Mouse (Mus musculus): Measurements from ENCODE around the gene St3gal6.
"Not testable (repeated sequence)": the region's sequence is repeated elsewhere in the genome, so short reads cannot be mapped to it uniquely, and the experiment has no call there.

St3gal6 gene

DNA sequence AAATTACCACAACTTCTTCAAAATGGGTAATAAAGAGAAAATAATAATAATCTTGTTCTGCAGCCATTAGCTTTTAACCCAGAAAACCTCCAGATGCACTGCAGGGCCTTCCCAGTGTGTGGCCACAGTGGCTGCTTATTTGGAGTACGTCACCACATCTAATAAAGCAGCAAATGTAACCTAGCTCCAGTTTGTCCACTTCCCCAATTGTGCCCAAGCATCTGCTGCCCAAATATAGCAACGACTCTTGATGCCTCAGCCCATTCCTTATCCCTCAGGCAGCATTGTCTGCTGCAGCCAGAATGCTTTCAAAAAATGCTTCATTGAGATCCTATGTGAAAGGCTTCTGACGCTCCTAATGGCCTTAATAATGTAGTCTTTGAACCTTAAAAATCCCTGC is 49.2 kb downstream of the St3gal6 start:
- DNase-seq, result no peak

DNA sequence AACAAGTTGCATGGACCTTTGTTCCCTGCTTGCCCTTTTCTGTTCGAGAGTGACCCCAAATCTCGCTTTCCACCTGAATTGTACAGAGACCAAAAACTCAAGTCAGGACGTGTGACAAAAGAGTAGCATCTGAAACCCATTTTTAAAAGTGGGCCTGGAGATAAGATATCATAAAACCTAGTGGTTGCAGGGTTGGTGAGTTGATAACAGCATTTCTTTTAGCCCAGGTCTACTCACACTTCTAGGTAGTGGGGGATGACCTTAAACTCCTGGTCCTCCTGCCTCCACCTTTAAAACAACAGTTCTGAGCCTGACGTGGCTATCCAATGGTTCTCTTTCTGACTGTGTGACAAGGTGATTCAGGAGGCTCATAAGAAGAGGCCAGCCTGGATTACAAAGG is 53.2 kb downstream of the St3gal6 start:
- no peak for DNase-seq

DNA sequence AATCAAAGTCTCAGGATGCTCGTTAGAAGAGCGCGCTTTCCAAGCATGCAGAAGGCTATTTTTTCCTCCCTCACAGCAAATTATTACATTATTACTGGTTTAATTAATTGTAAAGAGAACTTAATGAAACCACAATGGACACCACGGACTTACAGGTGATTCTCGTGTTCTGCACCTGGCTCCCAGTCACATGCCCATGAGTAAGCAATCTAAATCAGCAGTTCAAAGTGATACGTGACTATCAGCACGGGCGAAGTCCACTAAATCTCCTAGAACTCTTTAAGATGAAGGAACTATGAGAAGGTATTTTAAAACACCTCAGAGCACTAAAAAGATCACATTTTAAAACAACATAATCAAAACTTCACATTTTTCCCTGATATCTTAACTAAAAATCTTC is 54.0 kb downstream of the St3gal6 start:
- DNase-seq, result no peak

DNA sequence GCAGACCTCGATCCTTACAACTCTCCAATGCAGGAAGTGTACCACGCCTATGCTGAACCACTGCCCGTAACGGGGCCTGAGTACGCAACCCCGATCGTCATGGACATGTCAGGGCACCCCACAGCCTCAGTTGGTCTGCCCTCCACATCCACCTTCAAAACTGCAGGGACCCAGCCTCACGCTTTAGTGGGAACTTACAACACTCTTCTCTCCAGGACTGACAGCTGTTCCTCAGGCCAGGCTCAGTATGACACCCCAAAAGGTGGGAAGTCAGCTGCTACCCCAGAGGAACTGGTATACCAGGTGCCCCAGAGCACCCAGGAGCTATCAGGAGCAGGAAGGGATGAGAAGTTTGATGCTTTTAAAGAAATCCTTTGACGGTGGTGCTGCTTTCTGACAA is 58.6 kb downstream of the St3gal6 start:
- no peak for DNase-seq

DNA sequence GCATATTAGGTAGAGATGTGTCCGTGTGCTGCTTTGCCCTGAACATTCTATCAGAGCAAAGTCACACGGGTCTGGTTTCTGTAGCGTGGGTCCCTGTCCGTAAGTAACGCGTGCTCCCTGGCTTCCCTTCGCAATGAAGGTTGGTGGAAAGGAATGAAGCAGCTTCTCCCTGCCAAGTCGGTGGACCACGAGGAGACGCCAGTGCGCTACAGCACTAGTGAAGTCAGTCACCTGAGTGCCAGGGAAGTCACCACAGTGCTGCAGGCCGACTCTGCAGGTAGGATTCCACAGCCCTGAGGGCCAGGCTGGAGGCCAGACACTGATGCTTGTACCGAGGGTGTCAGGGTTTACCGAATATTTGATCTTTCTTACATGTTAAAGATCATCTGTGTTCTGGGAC is 60.0 kb downstream of the St3gal6 start:
- no peak for DNase-seq

DNA sequence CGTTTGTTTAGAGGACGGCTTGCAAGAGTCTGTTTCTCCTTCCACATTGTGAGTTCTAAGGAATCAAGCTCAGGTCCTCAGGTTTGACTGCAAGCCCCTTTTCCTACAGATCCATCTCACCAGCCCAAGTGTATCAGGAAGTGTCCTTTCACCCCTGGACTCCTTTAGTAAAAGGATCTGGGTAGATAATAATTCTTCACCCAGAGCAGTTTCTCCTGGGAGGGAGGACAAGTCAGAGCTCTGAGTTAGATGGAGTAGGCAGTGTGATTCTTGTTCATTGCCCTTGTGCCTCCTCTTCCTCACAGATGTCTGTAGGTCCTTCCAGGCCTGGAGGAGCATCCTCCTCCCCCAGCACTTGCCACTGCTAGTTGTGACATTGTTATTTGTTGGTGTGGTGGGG is 61.5 kb downstream of the St3gal6 start:
- DNase-seq, result no peak

DNA sequence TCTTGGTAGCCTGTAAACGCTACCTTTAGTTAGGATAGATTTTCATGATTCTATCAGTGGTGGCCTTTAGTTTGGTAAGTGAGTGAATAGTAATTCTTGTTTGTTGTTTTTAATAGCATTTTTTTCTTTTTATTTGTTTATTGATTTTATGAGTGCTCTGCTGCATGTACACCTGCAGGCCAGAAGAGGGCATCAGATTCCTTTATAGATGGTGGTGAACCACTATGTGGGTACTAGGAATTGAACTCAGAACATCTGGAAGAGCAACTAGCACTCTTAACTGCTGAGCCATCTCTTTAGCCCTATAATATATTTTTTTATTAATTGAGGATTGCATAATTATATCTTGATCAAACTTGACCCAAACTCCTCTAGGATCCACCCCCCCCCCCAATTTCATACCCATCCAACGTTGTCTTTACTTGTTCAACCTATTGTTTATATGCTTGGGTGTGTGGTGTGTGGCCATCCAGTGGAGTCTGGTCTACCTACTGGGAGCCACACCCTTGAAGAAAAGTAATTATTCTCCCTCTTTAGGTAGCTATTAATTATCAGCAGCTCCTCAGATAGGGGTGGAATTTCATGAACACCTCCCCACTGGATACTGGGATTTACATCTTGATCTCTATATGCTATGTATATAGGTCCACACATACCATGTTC is 62.1 kb downstream of the St3gal6 start:
- no peak for DNase-seq

DNA sequence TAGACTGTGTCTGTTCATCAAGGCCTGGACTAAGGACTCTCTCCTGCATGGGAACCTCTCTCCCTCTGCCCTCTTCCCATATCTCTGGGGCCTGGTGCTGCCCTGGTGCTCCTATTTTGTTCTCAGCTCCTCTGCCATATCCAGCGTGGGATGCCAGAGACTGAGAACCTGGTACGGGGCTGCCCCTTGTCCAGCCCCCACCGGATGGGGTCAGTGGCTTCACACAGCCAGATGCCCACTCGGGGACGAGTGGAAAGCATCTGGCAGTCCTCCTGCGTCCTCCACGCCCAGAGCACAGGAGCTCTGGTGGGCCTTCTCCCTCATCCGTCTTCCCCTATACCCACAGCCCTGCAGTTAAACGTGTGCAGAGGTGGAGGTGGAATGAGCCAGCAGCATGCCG is 63.7 kb downstream of the St3gal6 start:
- no peak for DNase-seq

DNA sequence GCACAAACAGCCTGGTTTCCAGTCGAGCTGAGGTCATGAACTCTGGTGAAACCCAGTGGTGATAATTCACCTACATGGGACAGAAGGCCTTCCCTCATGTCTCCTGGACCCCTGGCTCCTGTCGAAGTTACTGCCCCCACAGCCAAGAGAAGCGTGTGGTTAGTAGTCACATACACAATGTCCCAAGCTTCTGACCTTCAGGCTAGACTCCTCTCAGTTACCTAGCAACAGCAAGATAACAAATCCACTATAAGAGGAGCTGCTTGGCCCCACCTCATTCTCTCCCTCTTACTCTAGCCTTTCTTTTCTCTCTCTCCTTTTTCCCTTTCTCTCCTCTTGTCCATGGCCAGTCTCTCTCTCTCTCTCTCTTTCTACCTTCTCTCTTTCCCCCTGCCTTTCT is 64.1 kb downstream of the St3gal6 start:
- DNase-seq, result not testable (repeated sequence)

DNA sequence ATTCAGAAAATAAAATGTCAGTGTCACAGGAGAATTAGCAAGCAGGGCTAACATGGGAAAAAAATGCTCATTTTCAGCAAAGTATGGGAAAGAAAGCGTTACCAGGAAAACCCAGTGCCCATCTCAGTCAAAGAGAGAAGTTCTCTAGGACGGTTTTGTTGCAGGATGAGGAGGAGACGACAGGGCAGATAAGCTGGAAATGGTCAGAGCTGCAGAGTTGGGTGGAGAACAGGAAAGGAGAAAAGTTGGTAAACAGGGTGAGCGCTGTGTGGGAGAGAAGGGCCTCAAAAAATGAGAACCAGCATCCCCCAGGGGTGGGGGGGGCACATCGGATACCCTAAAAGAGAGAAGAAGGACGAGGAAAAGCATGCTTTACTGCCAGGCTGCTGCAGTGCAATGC is 67.1 kb downstream of the St3gal6 start:
- DNase-seq, result no peak

DNA sequence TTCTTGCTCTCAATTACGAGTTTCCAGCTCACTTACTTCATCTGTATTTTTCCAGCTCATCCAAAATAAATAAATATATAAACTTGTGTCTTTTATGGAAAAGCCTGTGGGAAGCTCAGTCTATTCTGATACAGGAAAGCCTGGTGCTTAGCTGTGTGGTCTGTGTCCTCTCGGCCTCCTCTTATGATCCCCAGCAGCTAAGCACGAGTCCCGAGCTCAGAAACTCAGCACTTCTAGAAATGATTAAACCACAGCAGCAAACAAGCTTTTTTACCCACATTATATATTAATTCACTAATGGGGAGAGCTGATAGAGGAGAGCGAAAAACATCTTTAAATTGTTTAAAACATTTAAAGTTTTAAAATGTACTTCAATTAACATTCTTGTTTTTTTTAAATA is 67.6 kb downstream of the St3gal6 start:
- no peak for DNase-seq

DNA sequence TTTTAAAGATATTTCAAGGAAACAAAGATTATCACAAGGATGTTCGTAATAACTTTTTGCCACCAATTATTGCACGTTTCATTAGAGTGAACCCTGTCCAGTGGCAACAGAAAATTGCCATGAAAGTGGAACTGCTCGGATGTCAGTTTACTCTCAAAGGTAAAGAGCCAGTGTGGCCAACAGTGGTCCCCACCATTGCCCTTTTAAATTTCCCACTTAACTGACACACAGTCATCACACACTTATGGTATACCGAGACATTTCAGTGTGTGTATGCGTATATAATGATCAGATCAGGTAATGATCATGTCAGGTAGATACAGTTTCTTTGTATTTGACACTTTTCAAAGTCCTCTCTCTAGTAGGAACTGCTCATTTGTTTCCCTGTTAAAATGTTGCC is 68.9 kb downstream of the St3gal6 start:
- DNase-seq, result no peak

DNA sequence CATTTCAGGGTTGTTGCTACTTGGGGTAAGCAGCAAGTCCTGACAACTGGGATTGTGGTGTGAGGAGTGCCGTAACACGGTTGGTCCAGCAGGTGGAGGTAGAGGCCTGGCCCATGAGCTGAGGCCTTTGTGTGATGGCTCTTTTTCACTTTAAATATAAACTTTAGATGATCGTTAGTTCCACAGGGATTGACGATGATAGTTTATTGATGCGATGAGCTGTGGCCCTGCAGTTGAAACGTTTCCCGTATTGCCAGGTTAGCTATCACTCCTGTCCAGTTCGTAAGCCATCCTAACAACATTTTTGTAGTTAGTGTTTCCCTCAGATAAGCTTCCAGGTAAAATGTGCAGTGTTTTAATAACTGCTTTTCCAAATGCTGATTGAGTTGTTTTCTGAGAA is 69.4 kb downstream of the St3gal6 start:
- peak; percentile 63 for DNase-seq

DNA sequence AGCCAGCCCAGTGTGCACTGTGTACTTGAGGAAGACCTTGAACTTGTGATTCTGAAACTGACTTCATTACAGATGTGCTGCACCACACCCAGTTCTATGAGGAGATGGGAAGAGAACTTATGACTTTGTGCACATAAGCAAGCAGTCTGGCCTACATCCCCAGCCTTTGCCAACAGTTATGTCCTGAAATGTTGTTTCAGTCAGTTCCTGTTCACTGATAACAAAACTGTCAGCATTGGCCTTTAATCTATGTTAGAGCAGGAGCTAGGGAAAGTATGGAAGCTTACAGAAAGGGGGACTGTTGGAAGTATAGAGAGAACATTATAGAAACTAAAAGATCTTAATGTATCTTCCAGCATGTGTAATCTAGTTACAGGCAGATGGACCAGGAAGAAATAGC is 70.2 kb downstream of the St3gal6 start:
- DNase-seq, result no peak

DNA sequence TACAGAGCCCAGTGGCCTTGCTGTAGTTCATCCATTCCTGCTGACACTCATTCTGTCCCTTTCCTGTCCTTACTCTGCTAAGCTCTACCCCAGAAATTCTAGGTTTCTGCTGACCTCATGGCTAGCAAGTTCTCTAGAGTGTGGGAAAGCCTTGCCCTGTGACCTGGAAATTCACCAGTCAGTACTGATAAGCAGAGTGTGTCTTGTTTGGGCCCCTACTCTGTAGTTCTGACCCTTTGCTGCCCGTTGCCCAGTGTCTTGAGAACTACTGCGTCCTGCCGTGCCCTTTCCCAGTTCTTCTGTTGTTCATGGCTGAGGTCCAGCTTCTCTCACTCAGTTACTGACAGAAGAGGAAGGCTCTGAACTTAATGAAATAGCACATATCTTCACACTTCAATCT is 70.9 kb downstream of the St3gal6 start:
- no peak for DNase-seq

DNA sequence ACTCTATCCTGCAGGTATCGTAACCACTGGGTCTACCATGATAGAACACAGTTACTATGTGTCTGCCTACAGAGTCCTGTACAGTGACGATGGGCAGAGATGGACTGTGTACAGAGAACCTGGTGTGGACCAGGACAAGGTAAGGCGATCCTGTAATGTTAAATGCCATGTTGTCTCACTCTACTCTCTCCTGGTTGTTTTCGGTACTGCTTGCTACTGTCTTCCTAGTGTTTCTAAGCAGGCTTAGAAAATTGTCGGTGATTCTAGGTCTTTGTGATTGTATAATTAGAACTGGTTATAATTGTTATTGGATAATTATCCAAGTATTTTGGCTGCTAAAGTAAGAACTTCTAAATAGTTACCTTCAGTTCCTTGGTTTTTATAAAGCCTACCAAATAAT is 72.4 kb downstream of the St3gal6 start:
- no peak for DNase-seq

DNA sequence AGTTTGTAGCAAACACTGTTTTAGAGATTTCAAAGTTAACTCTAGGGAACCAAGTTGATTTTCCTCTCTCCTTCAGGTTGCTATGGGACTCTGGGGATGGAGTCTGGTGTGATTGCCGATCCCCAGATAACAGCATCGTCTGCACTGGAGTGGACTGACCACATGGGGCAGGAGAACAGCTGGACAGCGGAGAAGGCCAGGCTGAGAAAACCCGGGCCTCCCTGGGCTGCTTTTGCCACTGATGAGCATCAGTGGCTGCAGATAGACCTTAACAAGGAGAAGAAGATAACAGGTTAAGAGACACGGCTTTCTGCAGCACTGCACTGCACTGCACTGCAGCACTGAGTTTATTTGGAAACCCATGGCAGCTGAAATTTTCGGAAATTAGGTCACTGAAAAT is 73.4 kb downstream of the St3gal6 start:
- DNase-seq, result no peak

DNA sequence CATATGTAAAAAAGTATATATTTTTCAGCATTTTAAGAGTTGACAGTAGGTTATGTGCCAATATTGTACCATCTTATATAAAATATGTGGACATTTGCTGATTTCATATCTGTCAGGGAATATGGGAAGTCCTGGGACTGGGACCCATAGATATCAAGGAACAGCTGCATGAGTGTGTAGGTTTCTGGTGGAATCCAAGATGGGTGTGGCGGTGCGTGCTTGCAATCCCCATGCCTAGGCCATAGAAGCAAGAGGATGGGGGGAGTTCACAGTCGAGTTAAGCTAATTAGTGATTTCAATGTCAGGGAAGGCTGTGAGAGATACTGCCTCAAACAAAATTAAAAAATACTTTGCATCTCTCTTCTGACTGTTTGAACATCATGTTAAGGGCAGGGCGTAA is 75.0 kb downstream of the St3gal6 start:
- no peak for DNase-seq

DNA sequence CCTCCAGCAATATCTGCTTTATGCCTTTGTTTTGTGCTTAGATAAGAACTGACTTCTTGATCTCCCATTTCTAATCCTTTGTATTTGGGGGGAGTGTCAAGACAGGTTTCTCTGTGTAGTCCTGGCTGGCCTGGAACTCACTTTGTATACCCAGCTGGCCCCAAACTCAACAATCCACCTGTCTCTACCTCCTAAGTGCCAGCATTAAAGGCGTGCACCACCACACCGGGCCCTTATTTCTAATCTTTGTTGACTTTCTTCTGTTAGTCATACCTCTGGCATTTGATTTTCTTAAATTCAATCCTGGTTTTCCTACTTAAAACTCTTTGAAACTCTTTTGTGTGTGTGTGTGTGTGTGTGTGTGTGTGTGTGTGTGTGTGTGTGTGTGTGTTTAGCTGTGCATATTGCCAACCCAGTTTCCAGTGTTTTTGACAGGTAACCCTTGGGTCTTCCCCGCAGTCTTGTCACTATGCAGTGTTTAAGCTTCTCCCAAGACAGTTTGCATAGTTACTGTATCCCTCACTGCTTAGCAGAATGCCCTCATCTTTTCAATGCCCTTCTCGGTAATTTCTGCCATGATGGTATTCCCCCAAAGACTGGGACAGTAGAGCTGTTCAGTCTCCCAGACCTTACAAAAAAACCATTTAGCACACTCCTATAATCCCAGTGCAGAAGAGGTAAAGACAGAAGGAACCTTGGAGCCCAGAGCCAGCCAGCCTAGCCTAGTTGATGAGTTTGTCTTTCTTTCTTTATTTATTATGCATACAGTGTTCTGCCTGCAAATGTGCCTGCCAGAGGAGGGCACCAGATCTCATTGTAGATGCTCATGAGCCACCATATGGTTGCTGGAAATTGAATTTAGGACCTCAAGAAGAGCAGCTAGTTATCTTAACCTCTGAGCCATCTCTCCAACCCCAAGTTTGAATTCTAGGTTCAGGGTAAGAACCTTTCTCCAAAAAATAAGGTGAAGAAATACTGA is 77.5 kb downstream of the St3gal6 start:
- no peak for DNase-seq

DNA sequence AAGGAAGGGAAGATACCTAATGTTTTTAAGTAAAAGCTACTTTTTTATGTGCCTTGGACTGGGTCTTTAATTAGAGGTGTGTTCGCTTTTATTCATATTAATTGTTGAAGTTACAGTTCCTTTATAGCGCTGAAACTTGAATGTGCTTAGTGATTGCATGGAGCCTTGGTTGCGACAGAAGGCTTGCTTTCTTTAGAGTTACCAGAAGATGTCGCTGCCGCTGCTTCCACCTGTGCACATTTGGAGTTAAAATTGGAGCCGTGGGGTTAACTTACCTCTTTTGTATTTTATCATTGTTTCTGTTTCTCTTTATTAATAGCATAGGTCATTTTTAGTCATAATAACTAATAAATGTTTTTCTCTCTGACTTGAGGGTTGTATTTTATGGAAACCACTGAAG is 79.3 kb downstream of the St3gal6 start:
- no peak for DNase-seq

DNA sequence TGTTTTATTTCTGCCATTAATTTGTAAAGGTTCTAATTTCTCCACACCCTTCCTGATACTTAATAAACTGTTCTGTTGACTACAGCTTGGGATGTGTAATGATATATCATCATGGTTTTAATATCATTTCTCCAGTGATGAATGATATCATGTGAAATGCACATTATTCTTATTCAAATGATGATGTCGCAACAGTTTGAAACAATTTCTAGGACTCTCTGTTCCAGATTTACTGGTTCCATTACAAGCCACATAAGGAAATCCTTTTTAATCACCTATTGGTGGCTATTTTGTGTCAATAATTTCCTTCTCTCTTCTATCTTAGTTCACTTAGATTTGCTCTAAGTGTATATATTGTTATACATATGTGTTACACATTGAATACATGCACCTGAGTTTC is 91.7 kb downstream of the St3gal6 start:
- DNase-seq, result no peak

DNA sequence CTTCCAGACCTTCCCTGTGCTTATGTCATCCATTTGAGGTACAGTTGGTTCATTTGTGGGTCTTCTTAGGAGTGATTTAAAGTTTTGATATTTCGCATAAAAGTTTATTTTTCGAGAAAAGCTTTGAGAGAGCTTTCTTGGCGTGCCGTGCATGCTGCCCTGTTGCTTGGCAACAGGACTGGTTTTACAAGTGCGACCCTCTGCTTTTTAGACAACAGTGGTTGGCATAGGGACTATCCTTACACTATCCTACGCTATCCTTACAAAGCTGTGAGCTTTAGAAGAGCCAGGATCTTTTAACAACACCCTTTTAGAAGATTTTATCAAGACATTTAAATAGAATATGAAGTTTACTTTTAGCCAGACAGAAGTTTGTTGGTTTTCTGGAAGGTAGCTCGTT is 93.8 kb downstream of the St3gal6 start:
- DNase-seq, result no peak

DNA sequence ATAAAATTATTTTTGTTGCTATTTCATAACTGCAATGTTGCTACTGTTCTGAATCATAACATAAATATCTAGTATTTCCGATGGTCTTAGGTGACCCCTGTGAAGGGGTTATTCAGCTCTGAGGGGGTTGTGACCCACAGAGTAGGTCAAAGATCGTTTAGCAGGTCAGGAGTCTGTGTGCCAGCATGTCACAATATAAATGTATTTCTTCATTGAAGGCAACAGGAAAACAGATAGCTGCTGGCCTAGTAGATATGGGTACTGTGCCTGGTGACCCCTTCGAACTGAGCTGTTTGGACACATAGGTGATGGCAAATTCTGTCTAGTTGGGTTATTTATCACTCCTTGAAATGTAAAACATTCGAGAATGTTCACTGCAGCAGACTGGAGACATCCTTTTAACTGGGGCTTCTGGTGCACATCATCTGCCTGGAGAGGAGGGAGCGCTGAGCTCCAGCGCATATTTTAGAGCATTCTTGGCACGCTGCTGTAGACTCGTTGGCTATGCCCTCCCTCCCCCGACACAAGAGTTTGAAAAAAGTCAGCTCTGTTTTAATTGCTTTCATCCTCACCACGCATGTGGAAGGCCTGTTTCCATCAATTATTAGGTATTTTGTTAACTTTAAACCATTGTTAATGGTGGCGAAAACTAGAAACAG is 102.2 kb downstream of the St3gal6 start:
- no peak for DNase-seq

Measured in embryo, embryonic 11 days (tissue).